In genomic region chr3:26921576-26921975, GRCm38 (mm10) we compare ENCODE assay signal across 16 mouse cellular contexts.
"Had no signal": no experiment of that assay in that cellular context is flagged by ENCODE, and none has a peak within 500 bp of the region (broad histone marks: within the 10 kb centered on the region; RNA-seq: fewer than 3 reads in every experiment).

No protein-coding gene starts in this region.

- H3K4me2 ChIP-seq: limb, embryonic 12.5 days; liver, embryonic 13.5 days; lung, embryonic 15.5 days; midbrain, embryonic 13.5 days; neural tube, embryonic 12.5 days had no signal

- H3K27ac ChIP-seq: limb, embryonic 12.5 days; liver, embryonic 13.5 days; lung, embryonic 15.5 days; macrophage; midbrain, embryonic 13.5 days; neural tube, embryonic 12.5 days had no signal

- H3K4me3 ChIP-seq: limb, embryonic 12.5 days; liver, embryonic 13.5 days; lung, embryonic 15.5 days; megakaryocyte, embryonic 14.5 days; midbrain, embryonic 13.5 days; neural tube, embryonic 12.5 days had no signal

- H3K36me3 ChIP-seq: limb, embryonic 12.5 days; liver, embryonic 13.5 days; lung, embryonic 15.5 days; midbrain, embryonic 13.5 days; neural tube, embryonic 12.5 days had no signal

- DNase-seq: kidney, adult 8-10 months; kidney, postnatal 25 days; liver; liver, embryonic 13.5 days; liver, postnatal 0 days; lung, postnatal 14 days; spleen, adult 18-20 months; thymus, adult 18-20 months; thymus, postnatal 14 days had no signal

- H3K27me3 ChIP-seq: limb, embryonic 12.5 days; liver, embryonic 13.5 days; lung, embryonic 15.5 days; megakaryocyte, embryonic 14.5 days; midbrain, embryonic 13.5 days; neural tube, embryonic 12.5 days had no signal

- H3K9me3 ChIP-seq: limb, embryonic 12.5 days; liver, embryonic 13.5 days; lung, embryonic 15.5 days; midbrain, embryonic 13.5 days; neural tube, embryonic 12.5 days had no signal

- H3K9ac ChIP-seq: limb, embryonic 12.5 days; liver, embryonic 13.5 days; liver, postnatal 0 days; lung, embryonic 15.5 days; midbrain, embryonic 13.5 days; neural tube, embryonic 12.5 days had no signal

- ATAC-seq: intestine, postnatal 0 days; liver, postnatal 0 days; midbrain, embryonic 13.5 days had no signal

- H3K4me1 ChIP-seq: limb, embryonic 12.5 days; liver, embryonic 13.5 days; lung, embryonic 15.5 days; megakaryocyte, embryonic 14.5 days; midbrain, embryonic 13.5 days; neural tube, embryonic 12.5 days had no signal
